Mouse (Mus musculus): ENCODE measurements around the gene Vti1a.

GRCm38 (mm10) chr19:55319521-55319920 lies 3.4 kb downstream of the Vti1a start:
- TF ChIP-seq CTCF (IDR thresholded peaks at IDR 0.05; ENCODE audit: low read depth): no peak
- TF ChIP-seq EP300 (optimal IDR thresholded peaks at IDR 0.05): no peak

Data from stomach, postnatal 0 days (tissue).